Mouse (Mus musculus) embryo, embryonic 10.5 days (tissue): ENCODE results near the gene Ascc3.

ENCODE experiments used
- DNase-seq: peaks from one replicate; pipeline ENCODE4 v3.0.0-alpha.2; 2015; ENCODE audit warnings: low spot score

Gene Ascc3

GRCm38 (mm10) chr10:50895091-50895790 lies 302.8 kb downstream of the Ascc3 start:
- peak; percentile 63 for DNase-seq

GRCm38 (mm10) chr10:50895881-50896766 lies 303.7 kb downstream of the Ascc3 start:
- DNase-seq, result peak; percentile 65

GRCm38 (mm10) chr10:50896767-50897390 lies 304.4 kb downstream of the Ascc3 start:
- DNase-seq, result no peak

GRCm38 (mm10) chr10:50897530-50898471 lies 305.3 kb downstream of the Ascc3 start:
- peak; percentile 82 for DNase-seq

- DNase-seq, result no peak
Observed at GRCm38 (mm10) chr10:50898621-50899020, 306.2 kb downstream of the Ascc3 start.

- peak; percentile 63 for DNase-seq
Observed at GRCm38 (mm10) chr10:50899846-50900745, 307.6 kb downstream of the Ascc3 start.
